Mouse (Mus musculus) ES-E14 (cell line): ENCODE data around the gene Gabbr1.

Experiments
- CHD2 ChIP-seq: IDR thresholded peaks from 2 replicates; pipeline ENCODE4 v1.6.1; 2014; ENCODE audit warnings: mild to moderate bottlenecking, low read depth, low read length, inconsistent platforms
- MAFK ChIP-seq: IDR thresholded peaks from 2 replicates; pipeline ENCODE4 v1.6.1; 2014; ENCODE audit warnings: mild to moderate bottlenecking, low read depth, low read length, inconsistent platforms; ENCODE audit not compliant: insufficient read depth
- ZC3H11A ChIP-seq: IDR thresholded peaks from 2 replicates; pipeline ENCODE4 v1.6.1; 2012; ENCODE audit warnings: low read depth, mild to moderate bottlenecking, inconsistent platforms, low read length, borderline replicate concordance
- ZNF384 ChIP-seq: IDR thresholded peaks from 2 replicates; pipeline ENCODE4 v1.6.1; 2012; ENCODE audit warnings: low read depth, low read length, inconsistent platforms

GRCm38 (mm10) chr17:37072730-37073276, 27.0 kb downstream of the Gabbr1 start:
- TF ChIP-seq ZC3H11A (no peak), MAFK (no peak), ZNF384 (no peak), CHD2 (no peak)
